Comparison of ENCODE assay signal across 28 mouse cellular contexts in genomic region chr5:118035786-118036185, GRCm38 (mm10). TPM values are rescaled to one million over a fixed set of nuclear protein-coding genes. Genes with fewer than 3 reads are reported as not detected.
DNase-seq lines count a peak whose midpoint lies in the region; ATAC-seq and TF ChIP-seq lines count a peak whose summit lies in the region.
"Had no signal": no experiment of that assay in that cellular context is flagged by ENCODE, and none has a peak within 500 bp of the region (broad histone marks: within the 10 kb centered on the region; RNA-seq: fewer than 3 reads in every experiment).

No protein-coding gene starts in this region.

- no peak overlapping the region for H3K9ac ChIP-seq in ES-E14 (ENCODE audit: insufficient read depth, low read depth, low read length, poor library complexity, severe bottlenecking)
- no peak overlapping the region for H3K9ac ChIP-seq in forebrain, embryonic 14.5 days (ENCODE audit: low read length)
- H3K9ac ChIP-seq: embryonic facial prominence, embryonic 15.5 days; forebrain, embryonic 15.5 days; heart, embryonic 15.5 days; hindbrain, embryonic 14.5 days had no signal

- H3K4me2 ChIP-seq in forebrain, embryonic 14.5 days (ENCODE audit: low read length) = no peak overlapping the region
- H3K4me2 ChIP-seq: embryonic facial prominence, embryonic 15.5 days; forebrain, embryonic 15.5 days; heart, embryonic 11.5 days; heart, embryonic 15.5 days; hindbrain, embryonic 14.5 days had no signal

- no peak for TF ChIP-seq CTCF in left cerebral cortex, adult 2 months (IDR thresholded peaks at IDR 0.05)

- no peaks in the 10 kb centered on the region for H3K9me3 ChIP-seq in ES-E14 (ENCODE audit: control insufficient read depth, insufficient read depth, low read depth, low read length)
- no peaks in the 10 kb centered on the region; the same call in 1 of the 2 replicates for H3K9me3 ChIP-seq in forebrain, embryonic 14.5 days (replicated peaks; ENCODE audit: control insufficient read depth, low read length)
- H3K9me3 ChIP-seq: embryonic facial prominence, embryonic 15.5 days; forebrain, embryonic 10.5 days; forebrain, embryonic 15.5 days; heart, embryonic 15.5 days had no signal

- intact Hi-C loops in left cerebral cortex, adult 2 months (cut with DNase I) = no loop called here

- H3K4me3 ChIP-seq in left cerebral cortex, adult 2 months = no peak overlapping the region
- H3K4me3 ChIP-seq in ES-E14 (ENCODE audit: insufficient read depth in 1 of 2, low read depth in 1 of 2, low read length in 2 of 2, poor library complexity in 1 of 2, severe bottlenecking in 1 of 2) = peak overlapping the region; percentile 6 to 34; a peak in 2 of 4 replicates
- H3K4me3 ChIP-seq in forebrain, embryonic 14.5 days (ENCODE audit: low read depth, low read length) = no peak overlapping the region
- H3K4me3 ChIP-seq: embryonic facial prominence, embryonic 15.5 days; erythroblast, embryonic 14.5 days; forebrain, embryonic 10.5 days; forebrain, embryonic 15.5 days; heart, adult 2 months; heart, embryonic 15.5 days had no signal

- peaks cover 7 to 28% of the 10 kb centered on the region in 2 experiments for H3K4me1 ChIP-seq in ES-E14 (ENCODE audit: control insufficient read depth in 2 of 2, insufficient read depth in 2 of 2, low read length in 2 of 2, poor library complexity in 1 of 2)
- peaks cover 21% of the 10 kb centered on the region for H3K4me1 ChIP-seq in forebrain, embryonic 14.5 days (ENCODE audit: control insufficient read depth, insufficient read depth, low read length)

- 72% methylated on average over 3 of the region's 3 CpGs for WGBS in forebrain, embryonic 14.5 days

- in situ Hi-C loops in ES-E14 (cut with MboI; ENCODE audit: low sequenced_read_pairs in 2 of 2, unreplicated experiment in 2 of 2) = no loop called here

- no peak for DNase-seq in left cerebral cortex, adult 2 months (ENCODE audit: extremely low spot score in 1 of 2, low spot score in 2 of 2)
- no peak for DNase-seq in left cerebral cortex, adult 9 months (ENCODE audit: low spot score in 2 of 2)
- no peak for DNase-seq in ES-E14 (ENCODE audit: low read depth, low spot score)
- peak; percentile 47 for DNase-seq in brain, adult 2 months (ENCODE audit: low read depth, low spot score)
- DNase-seq in forebrain, embryonic 14.5 days (ENCODE audit: low spot score) = no peak
- no peak for DNase-seq in gastrocnemius, postnatal 10 days
- DNase-seq in right cerebral cortex, adult 2 months (ENCODE audit: low spot score in 2 of 2) = no peak
- DNase-seq: adrenal gland, adult 8-10 months; adrenal gland, postnatal 36 days; cerebellum, adult 11-12 months; cerebellum, postnatal 10 days; embryo, embryonic 11 days; gastrocnemius, postnatal 14 days; heart, adult 2 months; heart, postnatal 14 days; kidney, adult 2 months had no signal

- H3K27me3 ChIP-seq in forebrain, embryonic 14.5 days (replicated peaks; ENCODE audit: control insufficient read depth, insufficient read depth, low read length) = no peaks in the 10 kb centered on the region
- H3K27me3 ChIP-seq: CH12.LX; forebrain, embryonic 15.5 days; heart, embryonic 15.5 days had no signal

- 0 out of 2 replicates have a peak overlapping the region, but pooled peaks have one; percentile 55 for H3K27ac ChIP-seq in left cerebral cortex, adult 2 months
- no peak overlapping the region for H3K27ac ChIP-seq in ES-E14 (ENCODE audit: insufficient read depth, low read depth, low read length, poor library complexity, severe bottlenecking)
- no peak overlapping the region for H3K27ac ChIP-seq in forebrain, embryonic 14.5 days (ENCODE audit: low read depth, low read length)
- H3K27ac ChIP-seq: forebrain, embryonic 10.5 days; forebrain, embryonic 15.5 days; heart, adult 2 months; heart, embryonic 15.5 days; hindbrain, embryonic 14.5 days had no signal

- no peak for ATAC-seq in forebrain, embryonic 14.5 days
- ATAC-seq: forebrain, embryonic 15.5 days; intestine, embryonic 16.5 days had no signal

- no peaks in the 10 kb centered on the region for H3K36me3 ChIP-seq in ES-E14 (ENCODE audit: control insufficient read depth, insufficient read depth, low read length, poor library complexity, severe bottlenecking)
- no peaks in the 10 kb centered on the region for H3K36me3 ChIP-seq in forebrain, embryonic 14.5 days (ENCODE audit: control insufficient read depth, insufficient read depth, low read length)
- H3K36me3 ChIP-seq: embryonic facial prominence, embryonic 15.5 days; forebrain, embryonic 10.5 days; forebrain, embryonic 15.5 days; heart, embryonic 15.5 days had no signal

TF ChIP-seq in ES-E14, 5 proteins besides CTCF, POLR2A, EP300 and RAD21:
- TF ChIP-seq ZNF384 (IDR thresholded peaks at IDR 0.05; ENCODE audit: low read depth, low read length) (no peak), ZC3H11A (IDR thresholded peaks at IDR 0.05; ENCODE audit: borderline replicate concordance, low read depth, low read length) (no peak), MAFK (IDR thresholded peaks at IDR 0.05; ENCODE audit: insufficient read depth, low read depth, low read length) (no peak), CHD2 (IDR thresholded peaks at IDR 0.05; ENCODE audit: low read depth, low read length) (no peak)

RNA-seq across cellular contexts. Expression of gene Tesc, which starts 8.2 kb away (rescaled TPM):
- 10 to 100 TPM; 82.0 to 87.3 TPM for total RNA-seq in left cerebral cortex, adult 2 months (2021)
- 3.1 and 3.3 TPM in 2 replicates for total RNA-seq in ES-E14 (2012; rRNA removed)
- 8.0 and 10.0 TPM in 2 replicates for polyA plus RNA-seq in forebrain, embryonic 14.5 days (2014; fragmentation: Nextera tagmentation; extraction: Ambion mirVana)
- total RNA-seq in gastrocnemius, postnatal 10 days (2021) = 1 to 10 TPM in 1 of 2 experiments, under 1 TPM in 1; 0.70 to 1.4 TPM
- total RNA-seq: common myeloid progenitor, adult 5-6 weeks; hematopoietic stem cell, adult 5-6 weeks; MEL had no signal

RNA-seq across cellular contexts. Expression of gene Fbxo21, which starts 59.3 kb away (rescaled TPM):
- 100 to 1,000 TPM; 110 to 111 TPM for total RNA-seq in left cerebral cortex, adult 2 months (2021)
- total RNA-seq in ES-E14 (2012; rRNA removed) = 19.7 and 23.2 TPM in 2 replicates
- polyA plus RNA-seq in forebrain, embryonic 14.5 days (2014; fragmentation: Nextera tagmentation; extraction: Ambion mirVana) = 109 and 147 TPM in 2 replicates
- 10 to 100 TPM; 17.3 to 21.9 TPM for total RNA-seq in gastrocnemius, postnatal 10 days (2021)

Comparison
In these comparisons a context has a peak if more than half of its experiments do, and no peak if none do; other contexts are left out.
1. H3K4me3 ChIP-seq: peak in ES-E14 (2 of 2); none in left cerebral cortex, adult 2 months (single experiment) and forebrain, embryonic 14.5 days (single experiment).
2. RNA of gene Tesc, which starts 8.2 kb away (total RNA-seq): 82.0 to 87.3 TPM in left cerebral cortex, adult 2 months; 3.1 to 3.3 TPM in ES-E14 and 0.70 to 1.4 TPM in gastrocnemius, postnatal 10 days; every median in the first group is over 10 times any median in the second.